Mouse (Mus musculus): Measurements from ENCODE around the gene Ifnk. TPM values are rescaled to one million over a fixed set of nuclear protein-coding genes. Genes with fewer than 3 reads are reported as not detected.

The Ifnk gene
- polyA plus RNA-seq, 1 experiment, result not detected

DNA sequence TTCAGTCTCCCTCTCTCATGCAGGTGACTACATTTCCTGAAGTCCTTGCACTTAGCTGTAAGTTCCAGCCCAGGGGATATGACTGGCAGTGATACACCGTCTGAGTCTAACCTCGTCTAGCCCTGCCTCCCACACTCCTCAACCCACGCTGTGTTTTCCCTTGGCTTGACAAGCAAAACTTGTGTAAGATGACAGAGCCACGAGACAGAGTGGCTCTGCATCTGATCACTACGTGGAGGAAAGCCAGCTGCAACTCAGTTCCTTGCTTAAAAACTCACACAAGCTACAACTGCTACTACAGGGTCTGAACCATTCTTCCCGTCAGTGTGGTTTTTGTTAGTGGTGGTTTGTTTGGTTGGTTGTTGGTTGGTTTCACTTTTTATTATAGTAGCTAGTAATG is 11.5 kb upstream of the Ifnk start:
- TF ChIP-seq CTCF (IDR thresholded peaks at IDR 0.05; ENCODE audit: borderline replicate concordance, insufficient read depth, low read depth, low read length) (no peak), POLR2A (IDR thresholded peaks at IDR 0.05; ENCODE audit: borderline replicate concordance, insufficient read depth, low read length) (no peak)
- H3K27me3 ChIP-seq (ENCODE audit: control insufficient read depth, insufficient read depth, low read length), result no peaks in the 10 kb centered on the region
- H3K27ac ChIP-seq (ENCODE audit: insufficient read depth, low read length), result no peak overlapping the region
- DNase-seq, result no peak
- no peaks in the 10 kb centered on the region for H3K4me1 ChIP-seq (ENCODE audit: control insufficient read depth, insufficient read depth, low read length)
- WGBS, result 63% methylated on average over 6 of the region's 6 CpGs
- no peak overlapping the region for H3K4me3 ChIP-seq (replicated peaks; ENCODE audit: insufficient read depth, low read depth, low read length)

DNA sequence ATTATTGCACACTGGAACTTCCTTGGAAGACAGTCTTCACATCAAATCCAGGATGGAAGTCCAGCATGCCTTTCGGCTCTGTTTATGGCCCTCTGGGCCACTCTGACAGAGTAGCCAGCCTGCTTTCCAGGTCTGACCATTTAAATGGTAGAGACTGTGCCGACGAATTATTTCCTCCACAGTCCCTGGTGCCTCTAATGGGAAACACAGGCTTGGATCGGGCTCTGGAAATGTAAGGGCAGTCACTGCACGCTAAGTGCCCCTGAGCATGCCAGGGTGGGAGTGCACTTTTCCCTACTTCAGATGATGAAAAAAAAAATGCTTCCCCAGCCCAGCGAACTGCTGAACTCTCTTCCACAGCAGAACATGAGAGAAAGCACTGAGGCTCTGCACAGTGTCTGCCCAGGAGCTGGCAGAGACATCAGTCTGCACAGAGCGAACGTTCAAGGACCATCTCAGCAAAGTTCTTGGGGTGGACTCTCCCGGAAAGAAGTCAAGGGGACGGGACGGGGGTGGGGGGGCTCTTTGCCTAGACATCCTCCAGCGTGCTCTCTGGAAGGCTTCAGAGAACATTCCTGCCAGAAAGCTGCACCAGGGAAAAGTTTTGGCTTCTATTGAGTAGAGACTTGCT is 8.3 kb upstream of the Ifnk start:
- 65% methylated on average over 12 of the region's 12 CpGs for WGBS
- H3K27ac ChIP-seq (ENCODE audit: insufficient read depth, low read length), result no peak overlapping the region
- no peak for TF ChIP-seq CTCF (IDR thresholded peaks at IDR 0.05; ENCODE audit: borderline replicate concordance, insufficient read depth, low read depth, low read length)
- no peak for TF ChIP-seq POLR2A (IDR thresholded peaks at IDR 0.05; ENCODE audit: borderline replicate concordance, insufficient read depth, low read length)
- H3K27me3 ChIP-seq (ENCODE audit: control insufficient read depth, insufficient read depth, low read length), result no peaks in the 10 kb centered on the region
- no peak for DNase-seq
- H3K4me3 ChIP-seq (replicated peaks; ENCODE audit: insufficient read depth, low read depth, low read length), result no peak overlapping the region
- no peaks in the 10 kb centered on the region for H3K4me1 ChIP-seq (ENCODE audit: control insufficient read depth, insufficient read depth, low read length)

DNA sequence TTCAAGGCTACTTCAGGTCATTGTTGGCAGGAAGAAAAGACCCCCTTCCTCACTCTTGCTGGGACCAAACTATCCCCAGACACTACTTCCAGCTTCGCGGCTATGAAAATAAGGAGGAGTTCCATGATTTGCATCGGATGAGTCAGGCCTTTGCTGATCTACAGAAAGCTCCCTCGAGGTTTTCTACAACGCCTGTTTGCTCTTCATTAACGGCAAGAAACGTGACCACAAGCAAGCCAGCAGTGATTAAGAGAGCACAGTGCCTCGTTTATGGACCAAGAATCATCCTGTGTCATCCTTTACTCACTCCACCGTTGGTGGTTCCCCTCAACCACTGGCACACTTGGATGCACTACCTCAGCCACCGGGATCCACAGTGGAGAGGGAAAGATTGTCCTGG is 6.1 kb upstream of the Ifnk start:
- Histone ChIP-seq H3K4me3 (replicated peaks; ENCODE audit: insufficient read depth, low read depth, low read length) (no peak overlapping the region), H3K4me1 (ENCODE audit: control insufficient read depth, insufficient read depth, low read length) (no peaks in the 10 kb centered on the region), H3K27ac (ENCODE audit: insufficient read depth, low read length) (no peak overlapping the region), H3K27me3 (ENCODE audit: control insufficient read depth, insufficient read depth, low read length) (no peaks in the 10 kb centered on the region)
- no peak for TF ChIP-seq CTCF (IDR thresholded peaks at IDR 0.05; ENCODE audit: borderline replicate concordance, insufficient read depth, low read depth, low read length)
- TF ChIP-seq POLR2A (IDR thresholded peaks at IDR 0.05; ENCODE audit: borderline replicate concordance, insufficient read depth, low read length), result no peak
- WGBS, result 88% methylated on average over 10 of the region's 10 CpGs
- no peak for DNase-seq

DNA sequence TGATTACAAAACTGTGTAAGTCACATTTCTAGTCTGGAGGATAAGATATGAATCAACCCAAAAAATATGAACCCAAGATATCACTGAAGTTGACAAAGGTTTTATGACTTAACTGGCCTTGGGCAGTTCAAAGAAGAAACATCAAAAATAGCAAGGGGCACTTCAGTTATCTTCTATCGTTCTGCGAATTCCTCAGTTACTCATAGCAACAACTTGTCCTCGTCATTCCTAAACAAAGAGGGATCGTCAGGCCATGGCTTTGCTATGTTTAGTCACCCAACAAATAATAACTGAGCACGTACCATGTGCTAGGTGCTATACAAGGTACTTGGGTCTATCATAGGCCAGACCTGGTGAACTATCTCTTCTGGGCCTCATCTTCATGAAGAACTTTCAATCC is 5.3 kb upstream of the Ifnk start:
- 95% methylated on average over 5 of the region's 5 CpGs for WGBS
- no peak for DNase-seq
- no peak for TF ChIP-seq CTCF (IDR thresholded peaks at IDR 0.05; ENCODE audit: borderline replicate concordance, insufficient read depth, low read depth, low read length)
- no peak for TF ChIP-seq POLR2A (IDR thresholded peaks at IDR 0.05; ENCODE audit: borderline replicate concordance, insufficient read depth, low read length)
- no peaks in the 10 kb centered on the region for H3K4me1 ChIP-seq (ENCODE audit: control insufficient read depth, insufficient read depth, low read length)
- no peak overlapping the region for H3K27ac ChIP-seq (ENCODE audit: insufficient read depth, low read length)
- no peak overlapping the region for H3K4me3 ChIP-seq (replicated peaks; ENCODE audit: insufficient read depth, low read depth, low read length)
- no peaks in the 10 kb centered on the region for H3K27me3 ChIP-seq (ENCODE audit: control insufficient read depth, insufficient read depth, low read length)

DNA sequence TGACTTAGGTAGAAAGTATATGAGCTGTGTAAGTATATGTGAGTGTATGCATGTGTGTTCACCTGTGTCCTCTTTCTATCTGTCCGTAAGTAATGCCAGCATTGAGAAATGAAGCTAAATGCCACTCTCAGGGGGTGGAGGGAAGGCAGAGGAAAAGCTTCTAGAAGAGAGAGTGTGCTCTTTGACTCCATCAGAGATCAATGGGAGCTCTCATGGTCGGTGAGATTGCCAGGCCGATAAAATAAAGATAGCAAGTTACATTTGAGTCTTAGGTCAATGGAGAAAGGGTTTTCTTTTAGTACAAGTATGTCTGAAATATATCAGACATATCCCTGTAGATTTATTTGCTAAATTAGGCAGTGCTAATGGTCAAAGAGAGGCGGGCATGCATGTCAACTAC is 3.5 kb upstream of the Ifnk start:
- DNase-seq, result no peak
- WGBS, result 96% methylated on average over 4 of the region's 4 CpGs
- TF ChIP-seq POLR2A (IDR thresholded peaks at IDR 0.05; ENCODE audit: borderline replicate concordance, insufficient read depth, low read length), result no peak
- TF ChIP-seq CTCF (IDR thresholded peaks at IDR 0.05; ENCODE audit: borderline replicate concordance, insufficient read depth, low read depth, low read length), result no peak

DNA sequence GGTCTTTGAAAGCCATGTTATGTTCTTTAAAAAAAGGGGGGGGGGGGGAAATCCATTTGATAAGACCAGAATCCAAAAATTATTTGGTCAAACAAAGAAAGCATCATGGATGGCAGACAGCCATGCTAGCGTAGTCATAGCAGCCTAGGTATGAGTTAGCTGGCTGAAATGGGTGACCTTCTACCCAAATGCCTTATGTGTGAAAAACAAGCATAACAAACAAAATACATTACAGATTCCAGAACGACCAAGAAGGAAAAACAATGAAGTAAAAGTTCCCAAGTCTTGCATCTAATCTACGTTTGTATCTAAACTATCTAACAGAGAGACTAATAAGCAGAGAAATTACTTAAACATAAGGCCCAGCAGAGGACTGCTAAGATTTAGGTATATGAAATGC is 1.1 kb upstream of the Ifnk start:
- no peaks in the 10 kb centered on the region for H3K4me1 ChIP-seq (ENCODE audit: control insufficient read depth, insufficient read depth, low read length)
- no peak for DNase-seq
- TF ChIP-seq CTCF (IDR thresholded peaks at IDR 0.05; ENCODE audit: borderline replicate concordance, insufficient read depth, low read depth, low read length) (no peak), POLR2A (IDR thresholded peaks at IDR 0.05; ENCODE audit: borderline replicate concordance, insufficient read depth, low read length) (no peak)
- no peak overlapping the region for H3K4me3 ChIP-seq (replicated peaks; ENCODE audit: insufficient read depth, low read depth, low read length)
- 88% methylated on average over 3 of the region's 3 CpGs for WGBS
- H3K27ac ChIP-seq (ENCODE audit: insufficient read depth, low read length), result no peak overlapping the region
- H3K27me3 ChIP-seq (ENCODE audit: control insufficient read depth, insufficient read depth, low read length), result no peaks in the 10 kb centered on the region

More for the DNA sequence above, 3.5 kb upstream of the Ifnk start:
- Histone ChIP-seq H3K27ac (ENCODE audit: insufficient read depth, low read length) (no peak overlapping the region), H3K4me3 (replicated peaks; ENCODE audit: insufficient read depth, low read depth, low read length) (no peak overlapping the region), H3K4me1 (ENCODE audit: control insufficient read depth, insufficient read depth, low read length) (no peaks in the 10 kb centered on the region), H3K27me3 (ENCODE audit: control insufficient read depth, insufficient read depth, low read length) (no peaks in the 10 kb centered on the region)

DNA sequence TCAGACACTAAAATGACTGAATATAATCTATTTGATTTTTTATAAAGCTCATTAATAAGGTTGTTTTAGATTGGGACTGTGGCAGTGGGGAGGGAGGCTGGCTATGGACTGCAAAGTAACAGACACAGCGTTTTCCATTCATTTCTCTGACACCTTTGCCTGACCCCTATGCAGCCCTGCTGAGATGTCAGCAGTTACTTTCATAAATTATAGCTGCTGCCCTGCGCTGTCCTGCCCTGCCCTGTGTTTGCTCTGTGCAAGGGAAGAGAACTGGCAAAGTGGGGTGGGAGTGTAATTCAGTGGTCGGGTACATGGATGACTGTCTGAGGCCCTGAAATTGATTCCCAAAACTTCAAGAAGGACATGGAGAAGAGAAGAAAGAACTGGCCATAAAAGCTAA is 2.2 kb downstream of the Ifnk start:
- Histone ChIP-seq H3K27ac (ENCODE audit: insufficient read depth, low read length) (no peak overlapping the region), H3K4me1 (ENCODE audit: control insufficient read depth, insufficient read depth, low read length) (no peaks in the 10 kb centered on the region), H3K27me3 (ENCODE audit: control insufficient read depth, insufficient read depth, low read length) (no peaks in the 10 kb centered on the region; the same call in 1 of the 2 replicates), H3K4me3 (replicated peaks; ENCODE audit: insufficient read depth, low read depth, low read length) (no peak overlapping the region)
- DNase-seq, result no peak
- WGBS, result 51% methylated on average over 3 of the region's 3 CpGs
- no peak for TF ChIP-seq CTCF (IDR thresholded peaks at IDR 0.05; ENCODE audit: borderline replicate concordance, insufficient read depth, low read depth, low read length)
- no peak for TF ChIP-seq POLR2A (IDR thresholded peaks at IDR 0.05; ENCODE audit: borderline replicate concordance, insufficient read depth, low read length)

DNA sequence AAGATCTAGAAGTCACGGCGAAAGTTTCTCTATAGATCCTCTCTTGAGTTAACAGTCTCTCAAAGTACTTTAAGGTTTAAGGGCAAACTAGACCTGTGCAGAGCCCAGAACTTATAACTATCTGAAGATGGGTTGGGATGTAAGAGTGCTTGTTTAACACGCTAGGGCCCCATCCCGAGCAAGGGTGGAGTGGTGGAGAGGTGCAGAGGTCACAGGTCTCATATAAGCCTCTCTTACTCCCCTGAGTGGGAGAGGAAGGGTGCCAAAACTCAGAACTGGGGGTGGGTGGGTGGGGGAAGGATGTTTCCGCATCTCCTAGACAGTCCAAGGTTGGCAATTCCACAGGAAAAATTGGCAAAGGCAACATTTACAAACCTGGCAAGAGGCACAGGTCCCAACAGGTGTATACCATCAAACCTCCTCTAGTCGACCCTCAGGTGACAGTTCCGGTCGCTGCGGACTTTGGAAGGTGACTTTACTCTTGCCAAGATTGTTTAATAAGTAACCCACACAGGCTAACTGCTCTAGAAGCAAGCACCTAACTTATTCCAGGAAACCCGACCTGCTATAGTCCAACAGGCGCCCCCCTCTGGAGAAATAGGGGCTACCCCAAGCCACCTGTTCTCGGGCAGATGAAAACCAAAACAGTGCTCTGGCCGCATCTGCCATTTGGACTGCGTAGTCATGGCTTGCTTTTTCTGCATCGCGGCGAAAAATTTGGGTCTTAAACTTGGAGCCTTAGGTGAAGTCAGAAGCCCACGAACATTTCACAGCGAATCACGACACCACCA is 3.5 kb downstream of the Ifnk start:
- H3K4me1 ChIP-seq (ENCODE audit: control insufficient read depth, insufficient read depth, low read length), result no peaks in the 10 kb centered on the region
- WGBS, result 28% methylated on average over 20 of the region's 20 CpGs
- no peak overlapping the region for H3K27ac ChIP-seq (ENCODE audit: insufficient read depth, low read length)
- no peaks in the 10 kb centered on the region; the same call in 1 of the 2 replicates for H3K27me3 ChIP-seq (ENCODE audit: control insufficient read depth, insufficient read depth, low read length)
- H3K4me3 ChIP-seq (replicated peaks; ENCODE audit: insufficient read depth, low read depth, low read length), result no peak overlapping the region
- peak; percentile 11 to 20 for DNase-seq
- TF ChIP-seq POLR2A (IDR thresholded peaks at IDR 0.05; ENCODE audit: borderline replicate concordance, insufficient read depth, low read length), result no peak
- TF ChIP-seq CTCF (IDR thresholded peaks at IDR 0.05; ENCODE audit: borderline replicate concordance, insufficient read depth, low read depth, low read length), result no peak
